Mouse (Mus musculus) cerebellum, adult 11 months (tissue): Measurements from ENCODE around the gene Pkp3.

ENCODE experiments used
- DNase-seq: peaks from one replicate; pipeline ENCODE4 v3.0.0; 2022

Pkp3 gene

GRCm38 (mm10) chr7:141058601-141059341 is 19.2 kb upstream of the Pkp3 start:
- DNase-seq: no peak

DNA sequence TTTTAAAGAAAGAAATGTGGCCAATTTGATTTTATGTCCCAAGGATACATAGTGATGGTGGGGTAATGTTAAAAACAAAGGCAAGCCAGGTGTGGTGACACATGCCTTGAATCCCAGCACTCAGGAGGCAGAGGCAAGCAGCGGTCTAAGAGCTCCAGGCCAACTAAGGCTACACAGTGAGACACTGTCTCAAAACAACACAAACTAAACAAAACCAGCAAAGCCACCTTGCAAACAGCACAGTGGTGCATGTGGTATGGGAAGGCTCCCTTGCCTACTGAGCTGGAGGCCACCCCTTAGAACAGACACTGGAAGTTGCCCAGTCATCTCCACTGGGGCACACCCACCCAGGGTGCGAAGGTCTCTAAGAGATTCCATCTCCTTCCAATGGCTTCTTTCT is 18.1 kb upstream of the Pkp3 start:
- no peak for DNase-seq

DNA sequence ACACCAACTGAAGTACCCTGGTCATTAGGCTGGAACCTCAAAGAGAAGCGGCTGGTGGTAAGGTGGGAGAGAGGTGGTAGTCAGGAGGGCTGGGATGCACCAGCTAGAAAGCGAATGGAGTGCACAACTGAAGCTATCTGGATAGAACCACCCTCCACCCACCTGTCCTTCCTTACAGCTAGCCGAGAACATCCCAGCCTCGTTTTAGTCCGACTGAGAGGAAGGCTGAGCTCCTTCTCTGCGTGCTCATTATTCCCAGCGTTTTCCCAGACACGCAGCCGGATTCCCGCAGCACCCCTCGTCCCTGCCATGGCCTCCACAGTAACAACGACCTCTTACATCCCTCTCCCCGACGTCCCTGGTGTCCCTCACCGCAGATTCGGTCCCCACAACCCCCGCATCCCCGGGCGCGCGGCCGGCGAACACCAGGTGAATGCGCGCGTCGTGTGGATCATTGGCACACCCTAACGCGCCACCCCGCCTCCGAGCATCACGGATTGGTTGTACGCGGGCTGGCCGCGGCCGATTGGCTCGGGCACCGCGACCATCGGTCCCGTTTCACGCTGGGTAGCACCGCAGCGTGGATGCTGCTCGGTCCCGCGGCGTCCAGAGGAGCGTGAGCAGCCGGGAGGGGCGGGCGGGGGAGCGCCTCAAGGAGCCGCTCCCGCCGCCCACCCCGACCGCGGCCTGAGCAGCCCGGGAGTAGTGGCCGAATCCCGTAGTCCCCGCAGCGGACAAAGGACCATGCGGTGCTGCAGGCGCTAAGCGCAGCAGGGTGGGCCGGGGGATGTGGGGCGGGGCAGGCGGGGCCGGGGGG is 17.4 kb upstream of the Pkp3 start, which contains the start of gene B4galnt4:
TSS of gene B4galnt4 (plus strand) at position 679 of the 817 bp plus-strand sequence.
- DNase-seq: peak; percentile 91

DNA sequence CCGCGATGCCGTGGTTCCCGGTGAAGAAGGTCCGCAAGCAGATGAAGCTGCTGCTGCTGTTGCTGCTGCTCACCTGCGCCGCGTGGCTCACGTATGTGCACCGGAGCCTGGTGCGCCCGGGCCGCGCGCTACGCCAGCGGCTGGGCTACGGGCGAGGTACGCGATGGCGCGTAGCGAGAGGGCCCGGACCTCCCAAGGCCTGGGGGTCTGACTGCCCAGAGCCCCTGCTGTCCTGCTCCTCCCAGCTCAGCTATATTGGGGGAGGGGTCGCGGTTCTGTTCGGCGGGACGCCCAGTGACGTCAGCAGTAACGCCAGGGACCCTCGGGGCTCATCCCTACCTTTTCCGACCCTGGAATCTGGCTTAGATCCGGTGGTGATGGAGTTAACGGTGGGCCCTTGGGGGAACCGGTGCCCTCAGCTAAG is 16.7 kb upstream of the Pkp3 start:
- peak; percentile 57 for DNase-seq

GRCm38 (mm10) chr7:141062525-141062924 is 15.5 kb upstream of the Pkp3 start:
- peak; percentile 58 for DNase-seq

DNA sequence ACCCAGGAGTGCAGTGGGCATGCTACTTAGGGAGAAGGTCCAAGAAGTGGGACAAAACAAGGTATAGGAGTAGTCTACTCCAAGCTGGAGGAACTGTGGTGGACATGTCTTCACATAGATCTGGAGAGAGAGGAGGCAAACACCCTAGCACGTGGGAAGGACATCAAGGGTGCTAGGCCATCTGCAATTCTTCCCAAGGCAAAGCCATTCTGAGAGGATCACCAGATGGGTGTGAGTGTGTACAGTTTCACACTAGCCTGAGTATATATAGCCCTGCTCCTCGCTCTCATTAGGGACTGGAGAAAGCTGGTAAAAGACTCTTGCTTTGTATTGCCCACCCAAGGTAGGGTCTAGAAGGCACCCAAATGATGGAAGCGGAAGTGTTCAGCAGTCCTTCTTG is 14.7 kb upstream of the Pkp3 start:
- no peak for DNase-seq

GRCm38 (mm10) chr7:141064175-141064574 is 13.8 kb upstream of the Pkp3 start:
- no peak for DNase-seq

DNA sequence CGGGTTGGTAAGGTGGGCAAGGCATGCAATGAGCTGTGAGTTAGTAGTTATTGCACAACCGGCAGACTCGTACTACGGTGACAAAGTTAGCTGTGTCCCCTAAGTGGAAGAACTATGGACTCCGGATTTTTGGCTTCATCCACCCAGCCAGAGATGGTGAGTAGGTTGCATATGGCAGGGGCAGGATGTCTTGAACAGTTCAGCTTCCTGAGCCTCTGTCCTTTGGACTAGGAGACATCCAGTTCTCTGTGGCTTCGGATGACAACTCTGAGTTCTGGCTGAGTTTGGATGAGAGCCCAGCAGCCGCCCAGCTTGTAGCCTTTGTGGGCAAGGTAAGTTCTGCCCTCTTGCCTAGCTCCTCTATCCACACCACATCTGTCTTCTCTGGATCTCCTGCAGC is 13.4 kb upstream of the Pkp3 start:
- no peak for DNase-seq

GRCm38 (mm10) chr7:141068351-141068750 is 9.7 kb upstream of the Pkp3 start:
- DNase-seq: no peak

- peak; percentile 58 for DNase-seq
These were observed 7.8 kb upstream of the Pkp3 start for GRCm38 (mm10) chr7:141070058-141070862.

DNA sequence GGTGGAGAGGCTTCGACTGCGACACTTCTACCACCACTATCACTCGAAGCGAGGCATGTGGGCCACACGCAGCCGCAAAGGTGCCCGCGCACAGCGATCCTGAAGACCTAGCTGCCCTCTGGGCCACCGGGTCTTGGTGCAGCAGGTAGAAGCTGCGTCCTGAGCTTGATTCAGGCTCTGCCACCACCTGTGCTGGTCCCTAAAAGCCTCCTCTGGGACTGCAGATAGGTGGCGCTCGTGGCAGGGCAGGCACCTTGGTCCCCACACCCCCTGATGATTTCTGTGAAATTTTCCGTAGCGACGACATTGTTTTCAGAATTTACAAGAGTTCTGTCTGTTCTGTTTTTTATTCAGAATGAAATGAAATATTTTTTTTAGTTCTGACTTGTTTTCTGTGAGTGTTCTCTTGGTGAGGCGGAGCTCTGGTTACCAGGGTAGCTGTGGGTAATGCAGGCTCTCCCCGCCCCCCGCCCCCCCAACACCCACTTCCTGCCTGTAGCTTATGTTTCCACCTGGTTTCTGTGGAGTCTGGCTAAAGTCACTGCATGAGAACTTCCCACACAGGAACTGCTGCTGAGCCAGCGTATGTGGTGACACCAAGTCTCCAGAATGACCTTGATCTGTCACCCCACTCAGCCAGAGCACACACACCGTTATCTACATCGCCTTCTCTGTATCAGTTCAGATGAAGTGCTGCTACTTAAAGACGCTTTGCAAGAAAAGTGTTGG is 5.8 kb upstream of the Pkp3 start:
- DNase-seq: no peak

- no peak for DNase-seq
These were observed 4.2 kb upstream of the Pkp3 start for GRCm38 (mm10) chr7:141073782-141074181.

DNA sequence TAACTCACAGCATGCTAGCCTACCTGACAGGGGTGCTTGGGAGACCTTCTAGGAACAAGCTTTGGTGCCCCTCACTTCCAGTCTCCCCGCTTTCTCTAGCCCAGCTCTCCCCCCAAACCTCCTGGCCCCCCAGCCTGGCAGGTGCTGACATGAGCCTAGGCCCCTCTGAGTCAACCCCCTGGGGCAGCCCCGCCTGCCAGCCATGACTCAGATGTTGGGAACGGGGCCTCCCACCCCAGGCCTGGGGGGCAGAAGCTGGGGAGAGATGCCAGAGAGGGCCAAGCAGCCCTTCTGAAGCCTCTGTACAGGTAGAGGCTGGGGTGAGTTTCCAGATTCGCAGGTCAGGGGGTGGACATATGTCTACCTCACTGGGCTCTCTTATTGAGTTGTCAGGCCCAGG is 858 bp downstream of the Pkp3 start:
- no peak for DNase-seq

GRCm38 (mm10) chr7:141079481-141080449 is 1.7 kb downstream of the Pkp3 start:
- DNase-seq: no peak

GRCm38 (mm10) chr7:141087894-141088293 is 9.9 kb downstream of the Pkp3 start:
- DNase-seq: no peak

- no peak for DNase-seq
These were observed 10.5 kb downstream of the Pkp3 start for GRCm38 (mm10) chr7:141088473-141088872.

- DNase-seq: no peak
These were observed 12.2 kb downstream of the Pkp3 start for GRCm38 (mm10) chr7:141090228-141090627.

DNA sequence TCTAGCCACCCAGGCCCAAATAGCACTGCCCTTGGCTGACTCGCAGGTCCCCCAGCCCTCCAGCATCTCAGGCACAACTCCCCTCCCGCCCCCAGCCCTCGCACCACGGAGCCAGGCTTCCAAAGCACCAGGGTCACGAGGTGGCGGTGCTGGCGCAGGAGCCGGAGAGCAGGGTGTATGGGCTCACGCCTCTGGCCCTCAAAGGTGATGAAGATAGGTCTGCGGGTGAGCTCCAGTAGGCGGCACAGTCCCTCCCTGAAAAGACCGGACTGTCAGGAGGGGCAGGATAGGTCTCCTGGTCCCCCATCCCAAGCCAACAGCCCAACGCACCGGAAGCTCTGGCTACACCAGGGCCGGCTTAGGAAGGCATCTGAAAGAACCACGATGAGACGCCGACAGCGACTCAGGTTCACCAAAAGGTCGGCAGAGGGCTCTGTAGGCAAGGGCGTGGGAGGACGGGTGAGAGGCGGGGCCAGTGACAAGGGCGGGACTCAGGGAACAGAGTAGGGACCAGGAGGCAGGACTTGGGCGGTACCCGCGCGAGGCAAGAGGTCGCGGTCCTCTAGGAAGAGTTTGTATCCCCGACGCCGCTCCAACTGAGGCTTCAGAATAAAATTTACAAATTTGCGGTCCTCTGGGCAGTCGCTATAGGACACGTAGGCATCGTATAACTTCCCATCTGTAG is 14.2 kb downstream of the Pkp3 start:
- peak; percentile 76 for DNase-seq

DNA sequence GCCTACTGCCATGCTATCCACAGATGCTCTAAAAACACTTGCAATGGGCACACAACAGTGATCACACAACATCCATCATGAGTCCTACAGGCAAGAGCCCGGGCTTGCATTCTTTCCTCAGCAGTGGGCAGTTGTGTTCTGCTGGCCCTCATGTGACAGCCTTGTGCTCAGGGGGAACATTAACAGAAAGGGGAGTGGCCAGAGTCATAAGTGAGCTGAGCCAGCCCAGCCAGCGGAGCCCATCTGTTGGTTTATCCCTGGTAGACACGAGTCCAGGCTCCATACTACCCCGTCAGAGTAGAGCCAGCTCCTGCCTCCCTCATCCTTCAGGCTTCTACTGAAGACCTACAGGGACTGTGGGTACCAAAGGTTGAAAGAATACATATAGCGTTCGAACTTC is 15.9 kb downstream of the Pkp3 start:
- no peak for DNase-seq

GRCm38 (mm10) chr7:141094487-141095205 is 16.6 kb downstream of the Pkp3 start:
- DNase-seq: no peak
